In genomic region chr3:96340611-96341312, GRCm38 (mm10) we compare ENCODE assay signal across 11 mouse cellular contexts. TPM values are rescaled to one million over a fixed set of nuclear protein-coding genes. Genes with fewer than 3 reads are reported as not detected.
DNase-seq lines count a peak whose midpoint lies in the region; ATAC-seq lines count a peak whose summit lies in the region.
"Had no signal": no experiment of that assay in that cellular context is flagged by ENCODE, and none has a peak within 500 bp of the region (broad histone marks: within the 10 kb centered on the region; RNA-seq: fewer than 3 reads in every experiment).

No protein-coding gene starts in this region.

- WGBS in hindbrain, embryonic 13.5 days = 5% methylated on average over 24 of the region's 24 CpGs

- DNase-seq in R1 (ENCODE audit: low read depth, low spot score) = peak; percentile 92
- DNase-seq in induced T-regulatory cell, adult 2 months (ENCODE audit: low read depth) = peak; percentile 66
- peak; percentile 71 for DNase-seq in retina, embryonic 14.5 days (ENCODE audit: low spot score)
- DNase-seq in urinary bladder, adult 2 months (ENCODE audit: low spot score) = no peak
- DNase-seq in ovary, postnatal 10 days (ENCODE audit: low spot score) = no peak
- DNase-seq: cerebellum, adult 11-12 months had no signal

- H3K4me1 ChIP-seq in megakaryocyte, embryonic 14.5 days = peaks cover 20% of the 10 kb centered on the region
- H3K4me1 ChIP-seq in hindbrain, embryonic 13.5 days (replicated peaks) = no peaks in the 10 kb centered on the region
- H3K4me1 ChIP-seq: hindbrain, embryonic 12.5 days; neural tube, embryonic 13.5 days had no signal

- no peaks in the 10 kb centered on the region for H3K36me3 ChIP-seq in megakaryocyte, embryonic 14.5 days (replicated peaks; ENCODE audit: low read length)
- H3K36me3 ChIP-seq in hindbrain, embryonic 13.5 days = no peaks in the 10 kb centered on the region
- H3K36me3 ChIP-seq: hindbrain, embryonic 12.5 days; neural tube, embryonic 13.5 days had no signal

- no peak overlapping the region for H3K4me2 ChIP-seq in hindbrain, embryonic 13.5 days
- H3K4me2 ChIP-seq: hindbrain, embryonic 12.5 days; neural tube, embryonic 13.5 days had no signal

- H3K9me3 ChIP-seq in megakaryocyte, embryonic 14.5 days = peaks cover 25% of the 10 kb centered on the region
- no peaks in the 10 kb centered on the region for H3K9me3 ChIP-seq in hindbrain, embryonic 13.5 days
- H3K9me3 ChIP-seq: hindbrain, embryonic 12.5 days had no signal

- H3K27ac ChIP-seq in hindbrain, embryonic 13.5 days = no peak overlapping the region
- H3K27ac ChIP-seq: hindbrain, embryonic 12.5 days; neural tube, embryonic 13.5 days had no signal

- peak overlapping the region; percentile 87 for H3K4me3 ChIP-seq in megakaryocyte, embryonic 14.5 days (replicated peaks)
- no peak overlapping the region for H3K4me3 ChIP-seq in hindbrain, embryonic 13.5 days
- H3K4me3 ChIP-seq: hindbrain, embryonic 12.5 days; neural tube, embryonic 13.5 days had no signal

- no peak for ATAC-seq in megakaryocyte, adult 5-6 weeks (ENCODE audit: poor library complexity, severe bottlenecking)
- ATAC-seq in hindbrain, embryonic 13.5 days (ENCODE audit: low FRiP score) = no peak

- H3K27me3 ChIP-seq in megakaryocyte, embryonic 14.5 days (replicated peaks) = peaks cover 62% of the 10 kb centered on the region
- peaks cover 89% of the 10 kb centered on the region for H3K27me3 ChIP-seq in hindbrain, embryonic 13.5 days

- no peak overlapping the region for H3K9ac ChIP-seq in hindbrain, embryonic 13.5 days
- H3K9ac ChIP-seq: hindbrain, embryonic 12.5 days; neural tube, embryonic 13.5 days had no signal

RNA-seq across cellular contexts. Expression of gene Fcgr1, which starts 47.0 kb away (rescaled TPM):
- 0.86 and 1.7 TPM in 2 replicates for polyA plus RNA-seq in megakaryocyte, embryonic 14.5 days (2012; ENCODE audit: insufficient read depth, low replicate concordance)
- total RNA-seq in megakaryocyte, adult 5-6 weeks (2015) = 15.7 and 25.4 TPM in 2 replicates
- total RNA-seq in megakaryocyte, adult 5-6 weeks (2017) = 24.5 and 27.9 TPM in 2 replicates
- polyA plus RNA-seq in urinary bladder, adult 2 months (2012; rRNA removed) = 4.9 and 5.6 TPM in 2 replicates
- 1.5 and 1.7 TPM in 2 replicates for polyA plus RNA-seq in hindbrain, embryonic 13.5 days (2015; fragmentation: Nextera tagmentation; extraction: Ambion mirVana)

Comparison
In these comparisons a context has a peak if more than half of its experiments do, and no peak if none do; other contexts are left out.
1. DNase-seq: peak in R1 (single experiment), induced T-regulatory cell, adult 2 months (single experiment) and retina, embryonic 14.5 days (single experiment); none in urinary bladder, adult 2 months (single experiment) and ovary, postnatal 10 days (single experiment).